Mouse (Mus musculus) limb, embryonic 11.5 days (tissue): ENCODE results near the gene Snapc3. TPM values are rescaled to one million over a fixed set of nuclear protein-coding genes. Genes with fewer than 3 reads are reported as not detected.

Experiments
- ATAC-seq: fragments of 200-750 bp; cut with Nextera tagmentation; 2 replicates; pipeline ENCODE4 v1.8.0; 2017; ENCODE audit warnings: low read depth; ENCODE audit not compliant: insufficient number of reproducible peaks, low FRiP score, low TSS enrichment
- DNase-seq: peaks from one replicate; pipeline ENCODE4 v3.0.0-alpha.2; 2015; ENCODE audit warnings: low spot score
- H3K27ac ChIP-seq: fragments of 300-500 bp; sonication (generic); replicated peaks from 2 replicates; pipeline ENCODE4 v1.5.1; 2014; ENCODE audit warnings: low read depth, mild to moderate bottlenecking, low read length
- H3K27me3 ChIP-seq: fragments of 300-500 bp; sonication (generic); 2 replicates; pipeline ENCODE4 v1.6.1; 2014; ENCODE audit warnings: mild to moderate bottlenecking, low read length, mixed read lengths; ENCODE audit not compliant: control insufficient read depth, insufficient read depth
- H3K36me3 ChIP-seq: fragments of 300-500 bp; sonication (generic); 2 replicates; pipeline ENCODE4 v1.6.1; 2014; ENCODE audit warnings: mild to moderate bottlenecking, low read length, moderate library complexity, mixed read lengths; ENCODE audit not compliant: control insufficient read depth, insufficient read depth
- H3K4me1 ChIP-seq: fragments of 300-500 bp; sonication (generic); 2 replicates; pipeline ENCODE4 v1.6.1; 2014; ENCODE audit warnings: low read length, mixed read lengths; ENCODE audit not compliant: control insufficient read depth, insufficient read depth
- H3K4me2 ChIP-seq: fragments of 300-500 bp; sonication (generic); 2 replicates; pipeline ENCODE4 v1.6.1; 2014; ENCODE audit warnings: low read depth, mild to moderate bottlenecking, moderate library complexity; ENCODE audit not compliant: severe bottlenecking
- H3K4me3 ChIP-seq: fragments of 300-500 bp; sonication (generic); 2 replicates; pipeline ENCODE4 v1.5.1; 2014; ENCODE audit warnings: low read depth, low read length
- H3K9ac ChIP-seq: fragments of 300-500 bp; sonication (generic); 2 replicates; pipeline ENCODE4 v1.6.1; 2014; ENCODE audit warnings: mild to moderate bottlenecking, low read length
- H3K9me3 ChIP-seq: fragments of 300-500 bp; sonication (generic); 2 replicates; pipeline ENCODE4 v1.6.1; 2016; ENCODE audit warnings: low read length; ENCODE audit not compliant: control insufficient read depth
- WGBS: fragments of 180-500 bp; shearing (Covaris S2); extraction: QIAGEN DNeasy Blood & Tissue Kit; methylation state at CpG from one replicate; pipeline ENCODE4 v1.1.7; 2014; 5-methylcytosine and 5-hydroxymethylcytosine counted together
- polyA plus RNA-seq: library from polyadenylated mRNA; unstranded; fragments of >200 nt; fragmentation: Nextera tagmentation; extraction: Ambion mirVana; gene quantifications from 2 replicates; pipeline ENCODE4 v1.2.1, GENCODE M21; 2014

Snapc3 gene
- polyA plus RNA-seq, 1 experiment from 2014 or later = 63.6 TPM

GRCm38 (mm10) chr4:83425119-83425518 is 7.6 kb downstream of the Snapc3 start:
- DNase-seq (no peak), ATAC-seq (no peak)
- H3K9me3 ChIP-seq = no peaks in the 10 kb centered on the region
- no peak overlapping the region for H3K4me2 ChIP-seq
- H3K36me3 ChIP-seq = peaks cover 15% of the 10 kb centered on the region
- H3K4me1 ChIP-seq = no peaks in the 10 kb centered on the region
- no peak overlapping the region for H3K4me3 ChIP-seq
- WGBS = 96% methylated on average over 4 of the region's 4 CpGs
- H3K27ac ChIP-seq = no peak overlapping the region
- H3K27me3 ChIP-seq = no peaks in the 10 kb centered on the region
- no peak overlapping the region for H3K9ac ChIP-seq

GRCm38 (mm10) chr4:83427141-83427540 is 9.6 kb downstream of the Snapc3 start:
- Histone ChIP-seq H3K36me3 (peaks cover 15% of the 10 kb centered on the region), H3K4me1 (no peaks in the 10 kb centered on the region), H3K9ac (no peak overlapping the region), H3K4me2 (no peak overlapping the region), H3K4me3 (no peak overlapping the region), H3K27ac (no peak overlapping the region), H3K9me3 (no peaks in the 10 kb centered on the region), H3K27me3 (no peaks in the 10 kb centered on the region)
- WGBS = 97% methylated on average over 7 of the region's 7 CpGs
- DNase-seq (no peak), ATAC-seq (no peak)

GRCm38 (mm10) chr4:83427696-83428095 is 10.2 kb downstream of the Snapc3 start:
- H3K9me3 ChIP-seq = no peaks in the 10 kb centered on the region
- ATAC-seq (no peak), DNase-seq (no peak)
- no peaks in the 10 kb centered on the region for H3K4me1 ChIP-seq
- peaks cover 15% of the 10 kb centered on the region for H3K36me3 ChIP-seq
- no peak overlapping the region for H3K27ac ChIP-seq
- no peak overlapping the region for H3K9ac ChIP-seq
- no peak overlapping the region for H3K4me2 ChIP-seq
- no peak overlapping the region for H3K4me3 ChIP-seq
- 96% methylated on average over 8 of the region's 8 CpGs for WGBS
- H3K27me3 ChIP-seq = no peaks in the 10 kb centered on the region

- Histone ChIP-seq H3K9me3 (no peaks in the 10 kb centered on the region), H3K27me3 (no peaks in the 10 kb centered on the region), H3K4me3 (no peak overlapping the region), H3K4me2 (no peak overlapping the region), H3K27ac (no peak overlapping the region), H3K9ac (no peak overlapping the region), H3K4me1 (no peaks in the 10 kb centered on the region), H3K36me3 (peaks cover 20% of the 10 kb centered on the region)
- WGBS = 91% methylated on average over 4 of the region's 4 CpGs
- DNase-seq (no peak), ATAC-seq (no peak)
These were observed 11.3 kb downstream of the Snapc3 start for GRCm38 (mm10) chr4:83428845-83429244.

- H3K36me3 ChIP-seq = peaks cover 11% of the 10 kb centered on the region
- no peak overlapping the region for H3K4me2 ChIP-seq
- H3K4me1 ChIP-seq = no peaks in the 10 kb centered on the region
- no peak overlapping the region for H3K27ac ChIP-seq
- ATAC-seq (no peak), DNase-seq (no peak)
- 93% methylated on average over 7 of the region's 7 CpGs for WGBS
- H3K9me3 ChIP-seq = no peaks in the 10 kb centered on the region
- no peak overlapping the region for H3K9ac ChIP-seq
- no peak overlapping the region for H3K4me3 ChIP-seq
- H3K27me3 ChIP-seq = no peaks in the 10 kb centered on the region
These were observed 14.4 kb downstream of the Snapc3 start for GRCm38 (mm10) chr4:83431950-83432349.

- ATAC-seq (no peak), DNase-seq (no peak)
- no peak overlapping the region for H3K4me3 ChIP-seq
- 93% methylated on average over 6 of the region's 6 CpGs for WGBS
- H3K27me3 ChIP-seq = no peaks in the 10 kb centered on the region
- no peaks in the 10 kb centered on the region for H3K9me3 ChIP-seq
- H3K4me2 ChIP-seq = no peak overlapping the region
- H3K4me1 ChIP-seq = no peaks in the 10 kb centered on the region
- H3K27ac ChIP-seq = no peak overlapping the region
- H3K36me3 ChIP-seq = peaks cover 13% of the 10 kb centered on the region
- H3K9ac ChIP-seq = no peak overlapping the region
These were observed 15.4 kb downstream of the Snapc3 start for GRCm38 (mm10) chr4:83432901-83433300.

GRCm38 (mm10) chr4:83436375-83436774 is 18.9 kb downstream of the Snapc3 start:
- Histone ChIP-seq H3K4me1 (no peaks in the 10 kb centered on the region), H3K27ac (no peak overlapping the region), H3K4me2 (no peak overlapping the region), H3K9ac (no peak overlapping the region), H3K4me3 (no peak overlapping the region), H3K9me3 (no peaks in the 10 kb centered on the region), H3K27me3 (no peaks in the 10 kb centered on the region), H3K36me3 (peaks cover 10% of the 10 kb centered on the region)
- no peak for DNase-seq
- WGBS = 98% methylated on average over 8 of the region's 8 CpGs
- no peak for ATAC-seq

GRCm38 (mm10) chr4:83438116-83438515 is 20.6 kb downstream of the Snapc3 start:
- Histone ChIP-seq H3K4me1 (no peaks in the 10 kb centered on the region), H3K36me3 (peaks cover 14% of the 10 kb centered on the region), H3K9ac (no peak overlapping the region), H3K4me3 (no peak overlapping the region), H3K9me3 (no peaks in the 10 kb centered on the region), H3K27me3 (no peaks in the 10 kb centered on the region), H3K27ac (no peak overlapping the region), H3K4me2 (no peak overlapping the region)
- ATAC-seq (no peak), DNase-seq (no peak)

- Histone ChIP-seq H3K27ac (no peak overlapping the region), H3K4me2 (no peak overlapping the region), H3K4me1 (no peaks in the 10 kb centered on the region), H3K4me3 (no peak overlapping the region), H3K9me3 (no peaks in the 10 kb centered on the region), H3K36me3 (peaks cover 12% of the 10 kb centered on the region), H3K9ac (no peak overlapping the region), H3K27me3 (no peaks in the 10 kb centered on the region)
- no peak for DNase-seq
- ATAC-seq = no peak
- WGBS = 81% methylated on average over 5 of the region's 5 CpGs
These were observed 21.5 kb downstream of the Snapc3 start for GRCm38 (mm10) chr4:83439045-83439444.
